Mouse (Mus musculus): Measurements from ENCODE around the gene Plppr3. TPM values are rescaled to one million over a fixed set of nuclear protein-coding genes. Genes with fewer than 3 reads are reported as not detected.
A peak's percentile ranks its signal among the peaks of the same experiment; 100 is the strongest.

Gene Plppr3
- polyA plus RNA-seq, 1 experiment from 2014 or later: 5.8 TPM

GRCm38 (mm10) chr10:79914948-79915596 is 40.6 kb upstream of the Plppr3 start:
- Histone ChIP-seq H3K4me3 (replicated peaks) (peak overlapping the region; percentile 77), H3K27ac (replicated peaks) (peak overlapping the region; percentile 87), H3K9me3 (replicated peaks) (no peaks in the 10 kb centered on the region), H3K9ac (peak overlapping the region; percentile 88), H3K36me3 (replicated peaks) (peaks cover 29% of the 10 kb centered on the region; the same call in 1 of the 2 replicates), H3K4me2 (peak overlapping the region; percentile 97), H3K27me3 (peaks cover 32% of the 10 kb centered on the region), H3K4me1 (replicated peaks) (peaks cover 84% of the 10 kb centered on the region)
- 31% methylated on average over 7 of the region's 7 CpGs for WGBS (ENCODE audit: insufficient replicate concordance)
- 0 out of 2 replicates have a peak, but pooled peaks have one; percentile 0 for ATAC-seq (ENCODE audit: insufficient read depth)

- Histone ChIP-seq H3K9ac (peak overlapping the region; percentile 88), H3K4me3 (replicated peaks) (peak overlapping the region; percentile 77), H3K27ac (replicated peaks) (peak overlapping the region; percentile 87), H3K4me2 (peak overlapping the region; percentile 97), H3K36me3 (replicated peaks) (peaks cover 29% of the 10 kb centered on the region; the same call in 1 of the 2 replicates), H3K4me1 (replicated peaks) (peaks cover 84% of the 10 kb centered on the region), H3K9me3 (replicated peaks) (no peaks in the 10 kb centered on the region), H3K27me3 (peaks cover 24% of the 10 kb centered on the region)
- peak; percentile 73 for ATAC-seq (ENCODE audit: insufficient read depth)
- 21% methylated on average over 11 of the region's 11 CpGs for WGBS (ENCODE audit: insufficient replicate concordance)
Measured at GRCm38 (mm10) chr10:79914131-79914947, 39.9 kb upstream of the Plppr3 start.

GRCm38 (mm10) chr10:79912412-79912811 is 38.0 kb upstream of the Plppr3 start:
- Histone ChIP-seq H3K9ac (no peak overlapping the region), H3K4me3 (replicated peaks) (no peak overlapping the region), H3K9me3 (replicated peaks) (no peaks in the 10 kb centered on the region), H3K36me3 (replicated peaks) (peaks cover 29% of the 10 kb centered on the region; the same call in 1 of the 2 replicates), H3K27ac (replicated peaks) (no peak overlapping the region), H3K4me2 (no peak overlapping the region), H3K4me1 (replicated peaks) (peaks cover 78% of the 10 kb centered on the region), H3K27me3 (peaks cover 5% of the 10 kb centered on the region)
- WGBS (ENCODE audit: insufficient replicate concordance): 72% methylated on average over 20 of the region's 20 CpGs
- no peak for ATAC-seq (ENCODE audit: insufficient read depth)

GRCm38 (mm10) chr10:79910556-79910955 is 36.1 kb upstream of the Plppr3 start, which contains the start of gene Gm26602:
Gene Gm26602 (plus strand): TSS chr10:79910856.
- H3K9me3 ChIP-seq (replicated peaks): no peaks in the 10 kb centered on the region
- H3K36me3 ChIP-seq (replicated peaks): peaks cover 45% of the 10 kb centered on the region
- no peak within 1 kb of the TSS for H3K4me3 ChIP-seq (replicated peaks)
- peak within 1 kb of the TSS; percentile 72; the same call in 1 of the 2 replicates for H3K4me2 ChIP-seq
- 86% methylated on average over 4 of the region's 4 CpGs for WGBS (ENCODE audit: insufficient replicate concordance)
- H3K27me3 ChIP-seq: no peaks in the 10 kb centered on the region
- peaks cover 68% of the 10 kb centered on the region for H3K4me1 ChIP-seq (replicated peaks)
- H3K27ac ChIP-seq (replicated peaks): peak within 1 kb of the TSS; percentile 82; the same call in 1 of the 2 replicates
- H3K9ac ChIP-seq: no peak within 1 kb of the TSS
- no peak for ATAC-seq (ENCODE audit: insufficient read depth)

GRCm38 (mm10) chr10:79909092-79909922 is 34.9 kb upstream of the Plppr3 start:
- H3K4me3 ChIP-seq (replicated peaks): peak overlapping the region; percentile 96
- H3K9me3 ChIP-seq (replicated peaks): no peaks in the 10 kb centered on the region
- H3K9ac ChIP-seq: peak overlapping the region; percentile 35; the same call in 1 of the 2 replicates
- 22% methylated on average over 14 of the region's 14 CpGs for WGBS (ENCODE audit: insufficient replicate concordance)
- ATAC-seq (ENCODE audit: insufficient read depth): peak; percentile 69
- peak overlapping the region; percentile 82 for H3K27ac ChIP-seq (replicated peaks)
- H3K4me2 ChIP-seq: peak overlapping the region; percentile 72
- H3K27me3 ChIP-seq: no peaks in the 10 kb centered on the region
- peaks cover 55% of the 10 kb centered on the region for H3K4me1 ChIP-seq (replicated peaks)
- peaks cover 57% of the 10 kb centered on the region for H3K36me3 ChIP-seq (replicated peaks)

- Histone ChIP-seq H3K27ac (replicated peaks) (peak within 1 kb of the TSS; percentile 97), H3K4me2 (peak within 1 kb of the TSS; percentile 72), H3K4me1 (replicated peaks) (peaks cover 47% of the 10 kb centered on the region), H3K4me3 (replicated peaks) (peak within 1 kb of the TSS; percentile 96), H3K9ac (peak within 1 kb of the TSS; percentile 97), H3K27me3 (no peaks in the 10 kb centered on the region), H3K36me3 (replicated peaks) (peaks cover 61% of the 10 kb centered on the region), H3K9me3 (replicated peaks) (no peaks in the 10 kb centered on the region)
- 1% methylated on average over 52 of the region's 52 CpGs for WGBS (ENCODE audit: insufficient replicate concordance)
- ATAC-seq (ENCODE audit: insufficient read depth): peak; percentile 91
Measured at GRCm38 (mm10) chr10:79908167-79909091, 34.0 kb upstream of the Plppr3 start, which contains the start of gene Med16. Gene Med16 (minus strand): TSS chr10:79908923.

GRCm38 (mm10) chr10:79907415-79907814 is 33.0 kb upstream of the Plppr3 start:
- no peak for ATAC-seq (ENCODE audit: insufficient read depth)
- Histone ChIP-seq H3K4me2 (peak overlapping the region; percentile 72), H3K9ac (no peak overlapping the region), H3K27me3 (no peaks in the 10 kb centered on the region), H3K4me1 (replicated peaks) (peaks cover 36% of the 10 kb centered on the region), H3K36me3 (replicated peaks) (peaks cover 61% of the 10 kb centered on the region), H3K4me3 (replicated peaks) (peak overlapping the region; percentile 96), H3K27ac (replicated peaks) (peak overlapping the region; percentile 97; the same call in 1 of the 2 replicates), H3K9me3 (replicated peaks) (no peaks in the 10 kb centered on the region)
- 89% methylated on average over 10 of the region's 10 CpGs for WGBS (ENCODE audit: insufficient replicate concordance)

- H3K36me3 ChIP-seq (replicated peaks): peaks cover 55% of the 10 kb centered on the region
- no peak for ATAC-seq (ENCODE audit: insufficient read depth)
- H3K27ac ChIP-seq (replicated peaks): no peak overlapping the region
- 81% methylated on average over 9 of the region's 9 CpGs for WGBS (ENCODE audit: insufficient replicate concordance)
- no peak overlapping the region for H3K4me3 ChIP-seq (replicated peaks)
- no peak overlapping the region for H3K9ac ChIP-seq
- no peaks in the 10 kb centered on the region for H3K9me3 ChIP-seq (replicated peaks)
- no peaks in the 10 kb centered on the region for H3K27me3 ChIP-seq
- peaks cover 33% of the 10 kb centered on the region for H3K4me1 ChIP-seq (replicated peaks)
- H3K4me2 ChIP-seq: no peak overlapping the region
Measured at GRCm38 (mm10) chr10:79906712-79907111, 32.3 kb upstream of the Plppr3 start.

GRCm38 (mm10) chr10:79900951-79901410 is 26.5 kb upstream of the Plppr3 start:
- Histone ChIP-seq H3K9me3 (replicated peaks) (no peaks in the 10 kb centered on the region), H3K4me3 (replicated peaks) (no peak overlapping the region), H3K36me3 (replicated peaks) (peaks cover 35% of the 10 kb centered on the region), H3K9ac (no peak overlapping the region), H3K4me1 (replicated peaks) (peaks cover 17% of the 10 kb centered on the region), H3K27me3 (no peaks in the 10 kb centered on the region), H3K27ac (replicated peaks) (no peak overlapping the region), H3K4me2 (no peak overlapping the region)
- no peak for ATAC-seq (ENCODE audit: insufficient read depth)
- 72% methylated on average over 2 of the region's 2 CpGs for WGBS (ENCODE audit: insufficient replicate concordance)

All from liver, embryonic 15.5 days (tissue).